24 mouse cellular contexts compared by ENCODE assay signal in the genomic region with DNA sequence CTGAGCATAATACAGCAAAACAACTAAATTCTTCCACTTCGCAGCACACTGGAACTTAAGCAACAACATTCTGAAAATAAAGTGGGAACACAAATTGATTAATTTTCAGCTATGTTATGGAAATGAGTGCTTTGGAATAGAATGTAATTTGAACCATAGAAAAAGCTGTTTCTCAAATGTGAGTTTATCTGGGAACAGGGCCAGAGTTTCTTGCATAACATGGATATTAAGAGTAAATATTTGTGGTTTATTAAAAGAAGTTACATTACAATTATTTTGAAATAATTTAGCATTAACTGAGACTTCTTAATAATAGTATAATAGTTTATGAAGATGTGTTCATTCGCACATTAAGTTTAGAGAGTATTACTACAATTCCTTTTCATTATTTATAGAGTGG.
DNase-seq lines count a peak whose midpoint lies in the region; ATAC-seq and TF ChIP-seq lines count a peak whose summit lies in the region.
"Had no signal": no experiment of that assay in that cellular context is flagged by ENCODE, and none has a peak within 500 bp of the region (broad histone marks: within the 10 kb centered on the region; RNA-seq: fewer than 3 reads in every experiment).

No protein-coding gene starts in this region.

- no peak for TF ChIP-seq POLR2A in kidney, adult 2 months (IDR thresholded peaks at IDR 0.05; ENCODE audit: low read depth, low read length)

- no peak for TF ChIP-seq EP300 in lung, postnatal 0 days (IDR thresholded peaks at IDR 0.05)

- no peaks in the 10 kb centered on the region for H3K36me3 ChIP-seq in kidney, postnatal 0 days (ENCODE audit: insufficient read depth, low read length)
- no peaks in the 10 kb centered on the region for H3K36me3 ChIP-seq in kidney, adult 2 months (ENCODE audit: control insufficient read depth, insufficient read depth, low read length)
- H3K36me3 ChIP-seq in lung, postnatal 0 days (ENCODE audit: insufficient read depth, low read length): no peaks in the 10 kb centered on the region
- H3K36me3 ChIP-seq: forebrain, embryonic 10.5 days; G1E; hindbrain, embryonic 12.5 days had no signal

- no peak for ATAC-seq in kidney, postnatal 0 days (replicated peaks; ENCODE audit: low FRiP score, low read depth)
- no peak for ATAC-seq in lung, postnatal 0 days
- ATAC-seq: activated CD4-positive, CD25-positive, alpha-beta regulatory T cell, adult 4 months; forebrain, embryonic 13.5 days; forebrain, embryonic 16.5 days; hindbrain, embryonic 16.5 days had no signal

- no peaks in the 10 kb centered on the region for H3K4me1 ChIP-seq in kidney, postnatal 0 days (replicated peaks; ENCODE audit: insufficient read depth, low read length)
- H3K4me1 ChIP-seq in kidney, adult 2 months (ENCODE audit: control insufficient read depth, insufficient read depth, low read length): no peaks in the 10 kb centered on the region
- H3K4me1 ChIP-seq in lung, postnatal 0 days (ENCODE audit: insufficient read depth, low read depth, low read length): no peaks in the 10 kb centered on the region
- H3K4me1 ChIP-seq: forebrain, embryonic 10.5 days; forebrain, embryonic 13.5 days; hindbrain, embryonic 12.5 days had no signal

- DNase-seq in kidney, postnatal 0 days (ENCODE audit: low spot score): peak; percentile 1
- DNase-seq in kidney, adult 2 months: no peak
- DNase-seq in lung, postnatal 0 days (ENCODE audit: low spot score): peak; percentile 40
- no peak for DNase-seq in lung, postnatal 14 days
- peak; percentile 57 for DNase-seq in NIH3T3 (ENCODE audit: low read depth)
- DNase-seq in gastrocnemius, adult 18-20 months (ENCODE audit: low spot score): no peak
- DNase-seq: adrenal gland, postnatal 10 days; adrenal gland, postnatal 36 days; B cell, adult 2 months; cerebellum, adult 18-20 months; cerebellum, adult 9-10 months; cerebellum, postnatal 14 days; gastrocnemius, adult 2 months; gastrocnemius, postnatal 14 days; heart, adult 11 months had no signal

- no peaks in the 10 kb centered on the region for H3K9me3 ChIP-seq in kidney, postnatal 0 days (replicated peaks; ENCODE audit: low read length)
- no peaks in the 10 kb centered on the region for H3K9me3 ChIP-seq in lung, postnatal 0 days (ENCODE audit: low read length)
- H3K9me3 ChIP-seq: forebrain, embryonic 10.5 days; forebrain, embryonic 13.5 days; G1E; hindbrain, embryonic 12.5 days had no signal

- 90% methylated on average over 2 of the region's 2 CpGs for WGBS in kidney, postnatal 0 days
- WGBS in kidney, adult 2 months: 92% methylated on average over 2 of the region's 2 CpGs
- 64% methylated on average over 2 of the region's 2 CpGs for whole genome bisulfite sequencing in lung, postnatal 0 days

- no peak overlapping the region for H3K27ac ChIP-seq in kidney, postnatal 0 days
- H3K27ac ChIP-seq in kidney, adult 2 months (ENCODE audit: insufficient read depth, low read depth, low read length): no peak overlapping the region
- no peak overlapping the region for H3K27ac ChIP-seq in lung, postnatal 0 days (ENCODE audit: low read length)
- H3K27ac ChIP-seq: forebrain, embryonic 10.5 days; forebrain, embryonic 13.5 days; gastrocnemius, adult 2 months; hindbrain, embryonic 12.5 days had no signal

- no peak overlapping the region for H3K4me3 ChIP-seq in kidney, postnatal 0 days (replicated peaks; ENCODE audit: low read depth, low read length)
- no peak overlapping the region for H3K4me3 ChIP-seq in kidney, adult 2 months (ENCODE audit: insufficient read depth, low read depth, low read length)
- H3K4me3 ChIP-seq in lung, postnatal 0 days (ENCODE audit: low read depth, low read length): no peak overlapping the region
- H3K4me3 ChIP-seq: forebrain, embryonic 10.5 days; forebrain, embryonic 13.5 days; gastrocnemius, adult 2 months; hindbrain, embryonic 12.5 days had no signal

- H3K27me3 ChIP-seq in kidney, postnatal 0 days (ENCODE audit: insufficient read depth, low read length): no peaks in the 10 kb centered on the region
- no peaks in the 10 kb centered on the region for H3K27me3 ChIP-seq in kidney, adult 2 months (replicated peaks; ENCODE audit: control insufficient read depth, insufficient read depth, low read length)
- H3K27me3 ChIP-seq in lung, postnatal 0 days (replicated peaks; ENCODE audit: insufficient read depth, low read length): no peaks in the 10 kb centered on the region
- H3K27me3 ChIP-seq: CH12.LX; forebrain, embryonic 13.5 days; hindbrain, embryonic 12.5 days had no signal

- no peak overlapping the region for H3K4me2 ChIP-seq in kidney, postnatal 0 days (ENCODE audit: low read length)
- no peak overlapping the region for H3K4me2 ChIP-seq in lung, postnatal 0 days (replicated peaks; ENCODE audit: low read depth, low read length)
- H3K4me2 ChIP-seq: forebrain, embryonic 13.5 days; heart, embryonic 11.5 days; hindbrain, embryonic 12.5 days had no signal

- TF ChIP-seq CTCF in kidney, postnatal 0 days (IDR thresholded peaks at IDR 0.05; ENCODE audit: low read depth): no peak
- TF ChIP-seq CTCF in kidney, adult 2 months (conservative IDR thresholded peaks at IDR 0.05; ENCODE audit: insufficient read depth, insufficient read length, low read depth, low read length): no peak
- no peak for TF ChIP-seq CTCF in lung, postnatal 0 days (IDR thresholded peaks at IDR 0.05)

- H3K9ac ChIP-seq in kidney, postnatal 0 days (ENCODE audit: low read depth, low read length): no peak overlapping the region
- H3K9ac ChIP-seq in lung, postnatal 0 days (replicated peaks; ENCODE audit: low read depth): no peak overlapping the region
- H3K9ac ChIP-seq: forebrain, embryonic 13.5 days; hindbrain, embryonic 12.5 days had no signal

Comparison
In these comparisons a context has a peak if more than half of its experiments do, and no peak if none do; other contexts are left out.
1. DNase-seq: peak in kidney, postnatal 0 days (single experiment), lung, postnatal 0 days (single experiment) and NIH3T3 (single experiment); none in kidney, adult 2 months (single experiment), lung, postnatal 14 days (single experiment) and gastrocnemius, adult 18-20 months (single experiment).